Mouse (Mus musculus) left cerebral cortex, postnatal 14 days (tissue): ENCODE results near the gene 2310007B03Rik. TPM values are rescaled to one million over a fixed set of nuclear protein-coding genes. Genes with fewer than 3 reads are reported as not detected.
A peak's percentile ranks its signal among the peaks of the same experiment; 100 is the strongest.

Experiments
- DNase-seq, 2 experiments: peaks; one replicate each; pipeline ENCODE4 v3.0.0; 2021 to 2022; ENCODE audit warnings: low spot score in 2 of 2, mixed read lengths in 1 of 2
- intact Hi-C: fragments of 180-260 bp; cut with DNase I; formaldehyde crosslinking; loops from one replicate; pipeline ENCODE4 v1.15.1; 2025
- total RNA-seq, 2 experiments: library from RNA; stranded (reverse); gene quantifications; 2 replicates each; pipeline ENCODE4 v1.2.3; 2021

The 2310007B03Rik gene
- total RNA-seq, 2 experiments from 2014 or later = not detected

- intact Hi-C loops = no loop called here
- DNase-seq = no peak
Observed at GRCm38 (mm10) chr1:93162588-93162987, 1.8 kb upstream of the 2310007B03Rik start.

GRCm38 (mm10) chr1:93161921-93162320, 1.2 kb upstream of the 2310007B03Rik start:
- intact Hi-C loops = no loop called here
- DNase-seq = no peak

- DNase-seq = no peak
- intact Hi-C loops = no loop called here
Observed at GRCm38 (mm10) chr1:93161350-93161749, 602 bp upstream of the 2310007B03Rik start.

GRCm38 (mm10) chr1:93159566-93160500, 915 bp downstream of the 2310007B03Rik start:
- no peak for DNase-seq
- intact Hi-C loops = no loop called here

- intact Hi-C loops = no loop called here
Observed at GRCm38 (mm10) chr1:93158916-93159315, 1.8 kb downstream of the 2310007B03Rik start.

GRCm38 (mm10) chr1:93157566-93157965, 3.2 kb downstream of the 2310007B03Rik start:
- DNase-seq = no peak
- intact Hi-C loops = no loop called here

More at GRCm38 (mm10) chr1:93158916-93159315, 1.8 kb downstream of the 2310007B03Rik start:
- DNase-seq = peak in 1 of 2 experiments; percentile 65

GRCm38 (mm10) chr1:93150907-93151661, 9.7 kb downstream of the 2310007B03Rik start:
- intact Hi-C loops = no loop called here
- DNase-seq = no peak

GRCm38 (mm10) chr1:93144176-93144575, 16.6 kb downstream of the 2310007B03Rik start:
- intact Hi-C loops = no loop called here
- DNase-seq = no peak

- no peak for DNase-seq
- intact Hi-C loops = no loop called here
Observed at GRCm38 (mm10) chr1:93142871-93143270, 17.9 kb downstream of the 2310007B03Rik start.

GRCm38 (mm10) chr1:93139713-93140112, 21.0 kb downstream of the 2310007B03Rik start:
- DNase-seq = peak; percentile 18 to 64
- intact Hi-C loops = no loop called here

GRCm38 (mm10) chr1:93138534-93138933, 22.2 kb downstream of the 2310007B03Rik start:
- DNase-seq = no peak
- intact Hi-C loops = no loop called here

- intact Hi-C loops = no loop called here
- DNase-seq = no peak
Observed at GRCm38 (mm10) chr1:93135036-93135526, 25.7 kb downstream of the 2310007B03Rik start, which contains the start of gene Agxt. TSS of gene Agxt (plus strand) at chr1:93135240.

GRCm38 (mm10) chr1:93132676-93133075, 28.1 kb downstream of the 2310007B03Rik start:
- intact Hi-C loops = no loop called here

GRCm38 (mm10) chr1:93130242-93130983, 30.3 kb downstream of the 2310007B03Rik start:
- no peak for DNase-seq
- intact Hi-C loops = no loop called here

More at GRCm38 (mm10) chr1:93132676-93133075, 28.1 kb downstream of the 2310007B03Rik start:
- no peak for DNase-seq

GRCm38 (mm10) chr1:93128710-93129349, 31.9 kb downstream of the 2310007B03Rik start:
- intact Hi-C loops = no loop called here
- peak; percentile 83 to 85 for DNase-seq

- intact Hi-C loops = no loop called here
- no peak for DNase-seq
Observed at GRCm38 (mm10) chr1:93128209-93128608, 32.5 kb downstream of the 2310007B03Rik start.

GRCm38 (mm10) chr1:93125256-93125655, 35.5 kb downstream of the 2310007B03Rik start:
- DNase-seq = no peak
- intact Hi-C loops = no loop called here

GRCm38 (mm10) chr1:93124066-93124465, 36.7 kb downstream of the 2310007B03Rik start:
- intact Hi-C loops = no loop called here
- no peak for DNase-seq
